Mouse (Mus musculus) myocyte (in vitro differentiated cells): ENCODE measurements at regions not wholly inside any gene's neighbourhood (a gene's known extent, or its start where the extent isn't known, plus 50 kb on each side); places are given as distances from the start of the nearest gene placed in this dataset.

Source experiments
- H3K27me3 ChIP-seq: one replicate; pipeline ENCODE4 v1.6.1; 2011; ENCODE audit not compliant: control insufficient read depth, insufficient read depth, insufficient read length
- H3K36me3 ChIP-seq: one replicate; pipeline ENCODE4 v1.6.1; 2011; ENCODE audit not compliant: control insufficient read depth, insufficient read depth
- H3K4me2 ChIP-seq: one replicate; pipeline ENCODE4 v1.6.1; 2011; ENCODE audit warnings: low read depth, control low read depth
- H3K4me3 ChIP-seq: one replicate; pipeline ENCODE4 v1.5.1; 2011; ENCODE audit warnings: mild to moderate bottlenecking, control low read depth, moderate library complexity
- H3K79me2 ChIP-seq: one replicate; pipeline ENCODE4 v1.6.1; 2011; ENCODE audit not compliant: control insufficient read depth, insufficient read depth
- H3ac ChIP-seq: one replicate; pipeline ENCODE4 v1.6.1; 2011; ENCODE audit not compliant: control insufficient read depth, insufficient read length
- CEBPB ChIP-seq: IDR thresholded peaks from 2 replicates; pipeline ENCODE4 v1.6.1; 2011; ENCODE audit warnings: mild to moderate bottlenecking, moderate library complexity; ENCODE audit not compliant: poor library complexity, insufficient read depth, severe bottlenecking
- E2F4 ChIP-seq: IDR thresholded peaks from one replicate; pipeline ENCODE4 v1.6.1; 2011; ENCODE audit warnings: mild to moderate bottlenecking, control low read depth, moderate library complexity; ENCODE audit not compliant: insufficient read depth
- MAX ChIP-seq: IDR thresholded peaks from one replicate; pipeline ENCODE4 v1.6.1; 2011; ENCODE audit warnings: low read depth, mild to moderate bottlenecking, control low read depth
- MYOD1 ChIP-seq, 3 experiments: IDR thresholded peaks; one replicate each; pipeline ENCODE4 v1.6.1; 2011; ENCODE audit warnings: control low read depth in 2 of 3, low read depth in 2 of 3, mild to moderate bottlenecking in 2 of 3, moderate library complexity in 1 of 3; ENCODE audit not compliant: insufficient read length in 2 of 3, control insufficient read depth in 1 of 3
- MYOG ChIP-seq, 3 experiments: IDR thresholded peaks; one replicate each; pipeline ENCODE4 v1.6.1; 2011; ENCODE audit warnings: control low read depth in 2 of 3, low read depth in 2 of 3, mild to moderate bottlenecking in 2 of 3; ENCODE audit not compliant: insufficient read length in 2 of 3, control insufficient read depth in 1 of 3, insufficient read depth in 1 of 3
- POLR2A ChIP-seq: IDR thresholded peaks from one replicate; pipeline ENCODE4 v1.6.1; 2011; ENCODE audit warnings: low read depth, mild to moderate bottlenecking, control low read depth, moderate library complexity; ENCODE audit not compliant: insufficient read length
- POLR2AphosphoS2 ChIP-seq: IDR thresholded peaks from one replicate; pipeline ENCODE4 v1.6.1; 2011; ENCODE audit warnings: low read depth, control low read depth; ENCODE audit not compliant: insufficient read length
- REST ChIP-seq: IDR thresholded peaks from one replicate; pipeline ENCODE4 v1.6.1; 2011; ENCODE audit warnings: mild to moderate bottlenecking, control low read depth, moderate library complexity; ENCODE audit not compliant: insufficient read depth, insufficient read length
- SRF ChIP-seq: IDR thresholded peaks from one replicate; pipeline ENCODE4 v1.6.1; 2011; ENCODE audit warnings: low read depth; ENCODE audit not compliant: control insufficient read depth, insufficient read length
- TCF12 ChIP-seq: IDR thresholded peaks from one replicate; pipeline ENCODE4 v1.6.1; 2011; ENCODE audit warnings: mild to moderate bottlenecking, control low read depth; ENCODE audit not compliant: poor library complexity, insufficient read depth, severe bottlenecking
- TCF3 ChIP-seq: IDR thresholded peaks from one replicate; pipeline ENCODE4 v1.6.1; 2011; ENCODE audit warnings: low read depth, control low read depth; ENCODE audit not compliant: insufficient read length
- USF1 ChIP-seq: IDR thresholded peaks from one replicate; pipeline ENCODE4 v1.6.1; 2011; ENCODE audit warnings: low read depth, mild to moderate bottlenecking, control low read depth, moderate library complexity

DNA sequence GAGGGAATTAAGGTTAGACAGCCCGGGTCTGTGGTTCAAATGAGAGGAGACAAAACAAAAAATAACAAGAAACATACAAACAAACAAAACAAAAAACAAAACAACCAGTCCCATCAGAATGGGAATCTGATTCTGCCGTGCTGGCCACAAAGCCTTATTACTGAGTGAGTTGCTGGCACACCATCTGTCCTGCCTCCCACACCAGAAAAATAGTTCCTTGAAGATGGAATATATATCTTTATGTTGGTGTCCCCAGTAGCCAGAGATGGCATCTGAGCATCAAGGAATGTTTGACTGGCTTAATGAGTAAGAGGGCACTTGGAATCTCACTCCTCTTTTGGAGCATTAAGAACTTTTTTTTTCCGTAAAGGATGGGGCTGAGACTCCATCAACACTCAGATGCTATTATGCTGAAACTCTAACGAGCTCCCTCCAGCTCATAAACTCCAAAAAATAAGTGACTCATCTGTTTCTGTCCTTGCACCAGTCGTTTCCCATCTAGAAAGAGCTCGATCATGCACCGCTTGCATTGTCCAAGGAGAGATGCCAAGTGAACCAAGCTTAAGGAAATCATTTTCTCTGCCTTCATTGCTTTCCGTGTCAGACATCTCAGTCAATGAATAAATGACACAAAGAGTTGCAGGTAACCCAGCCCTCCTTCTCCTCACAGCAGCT is 329.0 kb upstream of the Kdm8 start:
- TF ChIP-seq SRF, result no peak
- TF ChIP-seq REST, result no peak
- no peak for TF ChIP-seq E2F4
- TF ChIP-seq MYOD1 (IDR thresholded peaks at IDR 0.05; ENCODE audit: control insufficient read depth in 1 of 3, insufficient read length in 2 of 3, low read depth in 2 of 3), result no peak
- no peak for TF ChIP-seq POLR2AphosphoS2
- TF ChIP-seq TCF12, result no peak
- no peak for TF ChIP-seq POLR2A
- TF ChIP-seq TCF3, result no peak
- TF ChIP-seq MYOG (IDR thresholded peaks at IDR 0.05; ENCODE audit: control insufficient read depth in 1 of 3, insufficient read depth in 1 of 3, insufficient read length in 2 of 3, low read depth in 2 of 3), result no peak
- no peak for TF ChIP-seq MAX
- no peak for TF ChIP-seq CEBPB
- TF ChIP-seq USF1, result no peak
- Histone ChIP-seq H3ac (no peak overlapping the region), H3K4me2 (no peak overlapping the region)

DNA sequence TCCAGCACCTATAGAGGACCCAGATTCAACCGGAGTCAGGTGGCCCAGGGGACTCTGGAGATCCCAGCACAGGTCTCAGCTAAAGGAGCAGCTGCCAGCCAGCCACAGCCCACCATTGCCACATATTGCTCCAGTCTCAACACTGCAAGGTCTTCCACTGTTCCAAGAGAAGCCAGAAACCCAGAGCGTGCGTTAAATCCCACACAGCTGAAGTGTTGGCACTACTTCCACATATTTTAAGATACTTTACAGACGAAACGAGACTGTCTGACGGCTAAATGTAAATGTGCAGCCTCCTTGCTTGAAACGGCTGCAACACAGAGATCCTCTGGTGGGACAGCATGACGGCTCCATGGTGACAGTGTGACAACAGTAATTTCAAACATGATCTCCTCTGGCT is 327.3 kb upstream of the Kdm8 start:
- Histone ChIP-seq H3K79me2 (no peaks in the 10 kb centered on the region), H3K36me3 (no peaks in the 10 kb centered on the region)
- TF ChIP-seq SRF (no peak), CEBPB (no peak), E2F4 (no peak), MYOD1 (IDR thresholded peaks at IDR 0.05; ENCODE audit: control insufficient read depth in 1 of 3, insufficient read length in 2 of 3, low read depth in 2 of 3) (no peak), TCF12 (no peak), USF1 (no peak), POLR2A (no peak), TCF3 (no peak)

More for the DNA sequence above, 329.0 kb upstream of the Kdm8 start:
- H3K4me3 ChIP-seq, result no peak overlapping the region
- H3K27me3 ChIP-seq, result no peaks in the 10 kb centered on the region
- H3K36me3 ChIP-seq, result no peaks in the 10 kb centered on the region
- H3K79me2 ChIP-seq, result no peaks in the 10 kb centered on the region

DNA sequence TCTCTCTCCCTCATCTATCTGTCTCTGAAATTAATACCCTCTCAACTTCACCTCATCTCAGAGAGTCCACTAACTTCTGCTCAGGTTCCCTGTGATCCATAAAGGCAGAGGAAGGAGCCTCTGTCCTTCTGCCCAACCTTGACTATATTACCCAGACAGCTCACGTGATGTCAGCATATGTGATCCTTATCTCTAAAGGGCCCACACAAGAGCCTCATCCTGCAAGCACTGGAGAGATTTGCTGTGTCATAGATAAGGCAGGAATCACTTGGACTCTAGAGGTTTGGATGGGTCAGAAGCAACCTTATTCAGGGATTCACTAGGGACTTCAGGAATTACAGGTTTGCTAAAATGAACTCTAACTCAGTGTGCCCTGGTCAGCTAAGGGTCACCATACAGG is 315.3 kb upstream of the Kdm8 start:
- no peak for TF ChIP-seq MYOD1 (IDR thresholded peaks at IDR 0.05; ENCODE audit: control insufficient read depth in 1 of 3, insufficient read length in 2 of 3, low read depth in 2 of 3)
- no peak for TF ChIP-seq POLR2A
- no peak for TF ChIP-seq TCF12
- no peak for TF ChIP-seq USF1
- TF ChIP-seq TCF3, result no peak
- TF ChIP-seq SRF, result no peak
- TF ChIP-seq REST, result no peak
- TF ChIP-seq CEBPB, result no peak
- TF ChIP-seq E2F4, result no peak
- TF ChIP-seq MAX, result no peak
- TF ChIP-seq POLR2AphosphoS2, result no peak
- TF ChIP-seq MYOG (IDR thresholded peaks at IDR 0.05; ENCODE audit: control insufficient read depth in 1 of 3, insufficient read depth in 1 of 3, insufficient read length in 2 of 3, low read depth in 2 of 3), result no peak
- no peak overlapping the region for H3K4me3 ChIP-seq
- no peak overlapping the region for H3K4me2 ChIP-seq
- H3K36me3 ChIP-seq, result no peaks in the 10 kb centered on the region
- H3ac ChIP-seq, result no peak overlapping the region
- no peaks in the 10 kb centered on the region for H3K79me2 ChIP-seq
- H3K27me3 ChIP-seq, result no peaks in the 10 kb centered on the region

More for the DNA sequence above, 327.3 kb upstream of the Kdm8 start:
- H3K4me2 ChIP-seq, result no peak overlapping the region
- no peaks in the 10 kb centered on the region for H3K27me3 ChIP-seq
- H3K4me3 ChIP-seq, result no peak overlapping the region
- H3ac ChIP-seq, result no peak overlapping the region

- Histone ChIP-seq H3K79me2 (no peaks in the 10 kb centered on the region), H3K4me2 (no peak overlapping the region), H3ac (no peak overlapping the region), H3K36me3 (no peaks in the 10 kb centered on the region), H3K4me3 (no peak overlapping the region), H3K27me3 (no peaks in the 10 kb centered on the region)
- TF ChIP-seq POLR2AphosphoS2 (no peak), TCF3 (no peak), MAX (no peak)
These were observed 312.5 kb upstream of the Kdm8 start for GRCm38 (mm10) chr7:125131968-125132367.

GRCm38 (mm10) chr7:125138607-125139006 is 305.9 kb upstream of the Kdm8 start:
- Histone ChIP-seq H3K36me3 (no peaks in the 10 kb centered on the region), H3K4me3 (no peak overlapping the region), H3ac (no peak overlapping the region), H3K27me3 (no peaks in the 10 kb centered on the region), H3K4me2 (no peak overlapping the region), H3K79me2 (no peaks in the 10 kb centered on the region)
- TF ChIP-seq CEBPB, result no peak
- no peak for TF ChIP-seq REST
- no peak for TF ChIP-seq MYOD1 (IDR thresholded peaks at IDR 0.05; ENCODE audit: control insufficient read depth in 1 of 3, insufficient read length in 2 of 3, low read depth in 2 of 3)
- TF ChIP-seq POLR2A, result no peak
- TF ChIP-seq MAX, result no peak
- TF ChIP-seq TCF12, result no peak
- no peak for TF ChIP-seq MYOG (IDR thresholded peaks at IDR 0.05; ENCODE audit: control insufficient read depth in 1 of 3, insufficient read depth in 1 of 3, insufficient read length in 2 of 3, low read depth in 2 of 3)
- no peak for TF ChIP-seq USF1
- no peak for TF ChIP-seq E2F4
- TF ChIP-seq TCF3, result no peak
- TF ChIP-seq POLR2AphosphoS2, result no peak
- TF ChIP-seq SRF, result no peak
